Mouse (Mus musculus) cerebellum, postnatal 36 days (tissue): ENCODE data around the gene Olfr1502.
"Not testable (repeated sequence)": the region's sequence is repeated elsewhere in the genome, so short reads cannot be mapped to it uniquely, and the experiment has no call there.

Experiments used
- DNase-seq, 2 experiments: peaks; one replicate each; pipeline ENCODE4 v3.0.0; 2021 to 2022; ENCODE audit warnings: mixed read lengths in 2 of 2

The Olfr1502 gene

DNA sequence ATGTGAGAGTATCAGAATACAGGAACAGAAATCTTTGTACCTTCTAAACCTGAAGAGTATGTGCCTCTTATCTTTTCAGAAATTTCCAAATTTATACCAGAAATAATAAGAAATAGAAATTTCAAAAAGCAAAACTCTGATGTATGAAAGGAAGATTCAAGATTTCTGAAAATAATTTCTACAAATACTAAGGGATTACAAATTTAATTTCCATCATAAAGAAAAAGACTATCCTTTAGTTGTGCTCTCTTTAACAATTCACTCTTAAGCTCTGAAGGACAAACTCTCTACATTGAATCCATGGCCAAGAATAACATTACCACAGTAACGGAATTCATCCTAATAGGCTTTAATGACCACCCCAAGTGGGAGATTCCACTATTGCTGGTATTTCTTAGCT, at the start of gene Olfr1502:
Olfr1502 (plus strand) TSS at position 301 of the 400 bp plus-strand sequence.
- DNase-seq: no peak

DNA sequence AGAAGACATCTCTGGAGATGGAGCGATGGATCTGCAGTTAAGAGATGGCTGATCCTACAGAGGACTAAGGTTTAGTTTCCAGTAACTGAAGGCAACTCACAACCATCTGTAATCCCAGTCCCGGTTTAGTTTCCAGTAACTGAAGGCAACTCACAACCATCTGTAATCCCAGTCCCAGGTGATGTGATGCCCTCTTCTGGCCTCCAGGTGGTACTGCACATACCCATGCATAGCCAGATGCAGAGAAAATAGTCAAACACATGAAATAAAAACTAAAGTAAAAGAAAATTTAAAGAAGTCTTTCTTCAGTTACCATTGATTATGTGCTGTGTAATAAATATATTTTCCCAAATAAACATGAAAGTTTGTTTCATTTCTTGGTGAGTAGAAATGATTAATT, 48.8 kb upstream of the Olfr1502 start:
- DNase-seq: no peak

DNA sequence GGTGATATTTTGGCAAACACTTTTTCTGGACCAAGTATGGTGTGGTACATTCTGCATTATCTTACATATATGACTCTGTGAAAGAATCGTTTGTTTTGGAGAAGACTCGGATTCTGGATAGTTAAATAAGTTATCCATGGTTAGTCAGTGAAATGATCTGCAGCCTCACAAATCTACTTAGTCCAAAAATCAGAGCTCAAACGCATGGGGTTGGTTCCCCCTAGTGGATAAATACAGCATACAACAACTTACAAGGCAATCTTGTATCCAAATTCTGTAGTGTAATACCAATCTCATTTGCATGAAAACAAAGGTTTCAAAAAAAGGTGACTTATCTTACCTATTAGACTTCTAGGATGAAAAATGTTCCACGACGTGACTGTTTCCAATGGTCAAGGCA, 42.8 kb upstream of the Olfr1502 start:
- DNase-seq: peak in 1 of 2 experiments; percentile 5

DNA sequence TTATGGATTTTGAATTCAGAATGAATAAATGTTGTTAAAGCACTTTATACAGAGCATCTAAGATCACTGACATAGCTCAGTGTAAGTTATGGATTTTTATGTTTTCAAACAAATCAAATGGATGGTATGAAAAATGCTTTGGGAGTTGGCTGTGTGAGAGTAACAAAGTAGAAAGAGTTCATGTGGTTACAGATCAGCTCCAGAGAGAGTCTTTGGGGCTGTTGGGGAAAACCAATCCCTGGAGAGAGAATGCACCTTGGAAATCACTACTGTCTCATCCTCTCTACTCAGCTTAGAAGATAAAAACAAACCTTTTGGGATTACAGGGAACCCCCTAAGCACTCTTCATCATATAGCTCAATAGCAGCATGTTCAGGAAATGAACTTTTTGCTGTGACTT, 42.2 kb upstream of the Olfr1502 start, which contains the start of gene Olfr1499:
Olfr1499 (minus strand) TSS at position 101 of the 400 bp plus-strand sequence.
- no peak for DNase-seq

DNA sequence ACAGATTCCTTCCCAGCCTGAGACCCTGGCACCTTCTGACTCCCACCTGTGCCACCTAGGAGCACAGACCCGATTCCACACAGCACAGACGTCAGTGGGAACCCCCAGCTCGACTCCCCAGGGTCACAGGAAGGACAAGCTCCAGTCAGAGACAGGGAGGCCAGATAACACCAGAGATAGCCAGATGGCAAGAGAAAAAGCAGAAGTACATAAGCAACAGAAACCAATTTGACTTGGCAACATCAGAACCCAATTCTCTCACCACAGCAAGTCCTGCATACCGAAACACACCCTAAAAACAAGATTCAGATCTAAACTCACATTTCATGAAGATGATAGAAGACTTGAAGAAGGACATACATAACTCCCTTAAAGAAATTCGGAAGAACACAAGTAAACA, 40.7 kb upstream of the Olfr1502 start:
- no peak for DNase-seq

DNA sequence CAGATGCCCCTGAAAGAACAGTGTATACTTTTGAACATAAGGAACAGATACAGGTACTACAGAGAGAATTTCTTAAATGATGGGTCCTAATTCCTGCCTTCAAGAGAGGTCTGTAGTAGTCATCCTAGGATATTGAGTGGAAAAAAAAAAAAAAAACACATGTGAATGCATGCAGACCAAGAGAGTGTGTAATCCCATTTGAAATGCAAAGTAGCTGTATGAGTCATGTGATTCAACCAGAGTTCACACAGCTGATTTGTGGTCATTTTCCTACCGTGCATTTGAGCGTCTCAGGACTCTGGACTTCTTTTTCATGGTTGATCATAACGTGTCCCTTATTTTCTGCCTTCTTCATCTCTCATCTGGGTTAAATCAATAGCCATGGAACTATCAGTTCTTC, 33.1 kb upstream of the Olfr1502 start:
- DNase-seq: no peak

DNA sequence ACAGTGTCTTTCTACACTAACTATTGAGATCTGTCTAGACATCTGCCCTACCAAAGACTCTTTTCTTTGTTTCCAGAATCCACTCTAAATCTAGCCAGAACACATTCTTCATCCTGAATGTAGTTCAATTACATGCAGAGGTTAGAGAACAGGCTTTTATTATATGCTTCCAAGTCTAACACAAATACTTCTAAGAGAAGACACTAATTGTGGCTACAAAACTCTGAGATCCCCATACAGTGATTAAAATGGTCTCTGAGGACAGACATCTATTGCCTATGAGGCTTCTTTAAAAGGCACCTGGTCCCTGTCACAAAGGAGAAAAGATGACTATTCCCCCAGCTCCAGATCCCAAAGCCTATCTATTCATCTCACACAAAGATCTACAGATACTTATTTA, 31.2 kb upstream of the Olfr1502 start, which contains the start of gene Olfr1500:
Olfr1500 (minus strand) TSS at position 101 of the 400 bp plus-strand sequence.
- DNase-seq: no peak

GRCm38 (mm10) chr19:13850592-13850991, 11.0 kb upstream of the Olfr1502 start, which contains the start of gene Olfr1501:
Gene Olfr1501, minus strand, starts transcription at chr19:13850692.
- not testable (repeated sequence) for DNase-seq

DNA sequence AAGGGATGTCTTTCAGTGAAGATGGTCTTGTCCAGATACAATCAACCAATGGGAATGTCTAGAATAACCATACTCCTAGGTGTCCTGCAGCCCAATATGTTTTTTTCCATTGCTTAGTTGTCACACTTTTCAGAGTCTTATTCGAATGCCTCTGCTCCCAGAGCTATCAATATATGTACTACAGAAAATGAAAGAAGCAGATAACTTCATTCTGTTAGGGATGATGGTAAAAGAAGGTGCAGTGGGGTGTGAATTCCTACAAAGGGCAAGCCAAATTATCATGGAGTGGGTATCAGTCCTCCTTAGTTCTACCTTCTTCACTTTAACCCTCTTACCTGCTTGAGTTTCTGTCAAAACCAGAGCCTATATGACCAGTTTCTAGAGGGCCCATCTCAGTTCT, 36.2 kb downstream of the Olfr1502 start, which contains the start of gene Olfr1504:
Olfr1504 (minus strand) TSS at position 101 of the 400 bp plus-strand sequence.
- no peak for DNase-seq
